Mouse (Mus musculus): ENCODE measurements around the gene Inpp5f. TPM values are rescaled to one million over a fixed set of nuclear protein-coding genes. Genes with fewer than 3 reads are reported as not detected.
A peak's percentile ranks its signal among the peaks of the same experiment; 100 is the strongest.

The Inpp5f gene
- polyA plus RNA-seq, 1 experiment from 2014 or later, result 16.7 TPM

- WGBS (ENCODE audit: insufficient replicate concordance), result 87% methylated on average over 9 of the region's 9 CpGs
- no peaks in the 10 kb centered on the region for H3K27me3 ChIP-seq (ENCODE audit: control insufficient read depth, insufficient read depth, low read length)
- H3K27ac ChIP-seq (ENCODE audit: low read depth, low read length), result 0 out of 2 replicates have a peak overlapping the region, but pooled peaks have one; percentile 29
- H3K4me2 ChIP-seq, result no peak overlapping the region
- no peaks in the 10 kb centered on the region for H3K9me3 ChIP-seq (replicated peaks; ENCODE audit: control insufficient read depth, low read length)
- no peak overlapping the region for H3K4me3 ChIP-seq (ENCODE audit: low read depth, low read length)
- H3K4me1 ChIP-seq (ENCODE audit: control insufficient read depth, insufficient read depth, low read length), result peaks cover 6% of the 10 kb centered on the region
- H3K36me3 ChIP-seq (ENCODE audit: control insufficient read depth, insufficient read depth, low read length), result peaks cover 10% of the 10 kb centered on the region
- no peak for ATAC-seq (replicated peaks; ENCODE audit: insufficient number of reproducible peaks, low FRiP score, low TSS enrichment)
- no peak overlapping the region for H3K9ac ChIP-seq (ENCODE audit: low read depth, low read length)
Observed at GRCm38 (mm10) chr7:128725189-128725588, 114.1 kb downstream of the Inpp5f start.

GRCm38 (mm10) chr7:128726999-128727398, 115.9 kb downstream of the Inpp5f start:
- Histone ChIP-seq H3K4me1 (ENCODE audit: control insufficient read depth, insufficient read depth, low read length) (peaks cover 13% of the 10 kb centered on the region), H3K36me3 (ENCODE audit: control insufficient read depth, insufficient read depth, low read length) (peaks cover 6% of the 10 kb centered on the region), H3K27me3 (ENCODE audit: control insufficient read depth, insufficient read depth, low read length) (no peaks in the 10 kb centered on the region), H3K9ac (ENCODE audit: low read depth, low read length) (no peak overlapping the region), H3K4me3 (ENCODE audit: low read depth, low read length) (no peak overlapping the region), H3K4me2 (no peak overlapping the region), H3K9me3 (replicated peaks; ENCODE audit: control insufficient read depth, low read length) (no peaks in the 10 kb centered on the region), H3K27ac (ENCODE audit: low read depth, low read length) (no peak overlapping the region)
- ATAC-seq (replicated peaks; ENCODE audit: insufficient number of reproducible peaks, low FRiP score, low TSS enrichment), result no peak
- 71% methylated on average over 10 of the region's 10 CpGs for WGBS (ENCODE audit: insufficient replicate concordance)

GRCm38 (mm10) chr7:128727701-128728100, 116.6 kb downstream of the Inpp5f start:
- H3K27me3 ChIP-seq (ENCODE audit: control insufficient read depth, insufficient read depth, low read length), result no peaks in the 10 kb centered on the region
- H3K27ac ChIP-seq (ENCODE audit: low read depth, low read length), result no peak overlapping the region
- H3K4me2 ChIP-seq, result no peak overlapping the region
- H3K4me3 ChIP-seq (ENCODE audit: low read depth, low read length), result no peak overlapping the region
- ATAC-seq (replicated peaks; ENCODE audit: insufficient number of reproducible peaks, low FRiP score, low TSS enrichment), result no peak
- H3K36me3 ChIP-seq (ENCODE audit: control insufficient read depth, insufficient read depth, low read length), result peaks cover 6% of the 10 kb centered on the region
- no peak overlapping the region for H3K9ac ChIP-seq (ENCODE audit: low read depth, low read length)
- H3K9me3 ChIP-seq (replicated peaks; ENCODE audit: control insufficient read depth, low read length), result no peaks in the 10 kb centered on the region
- WGBS (ENCODE audit: insufficient replicate concordance), result 53% methylated on average over 5 of the region's 5 CpGs
- peaks cover 14% of the 10 kb centered on the region for H3K4me1 ChIP-seq (ENCODE audit: control insufficient read depth, insufficient read depth, low read length)

GRCm38 (mm10) chr7:128728738-128729137, 117.6 kb downstream of the Inpp5f start:
- H3K9me3 ChIP-seq (replicated peaks; ENCODE audit: control insufficient read depth, low read length), result no peaks in the 10 kb centered on the region
- no peak for ATAC-seq (replicated peaks; ENCODE audit: insufficient number of reproducible peaks, low FRiP score, low TSS enrichment)
- no peak overlapping the region for H3K9ac ChIP-seq (ENCODE audit: low read depth, low read length)
- no peaks in the 10 kb centered on the region for H3K36me3 ChIP-seq (ENCODE audit: control insufficient read depth, insufficient read depth, low read length)
- no peaks in the 10 kb centered on the region for H3K27me3 ChIP-seq (ENCODE audit: control insufficient read depth, insufficient read depth, low read length)
- H3K4me3 ChIP-seq (ENCODE audit: low read depth, low read length), result no peak overlapping the region
- no peak overlapping the region for H3K27ac ChIP-seq (ENCODE audit: low read depth, low read length)
- H3K4me2 ChIP-seq, result no peak overlapping the region
- WGBS (ENCODE audit: insufficient replicate concordance), result 84% methylated on average over 10 of the region's 10 CpGs
- peaks cover 14% of the 10 kb centered on the region for H3K4me1 ChIP-seq (ENCODE audit: control insufficient read depth, insufficient read depth, low read length)

GRCm38 (mm10) chr7:128731585-128731984, 120.5 kb downstream of the Inpp5f start:
- no peak overlapping the region for H3K4me3 ChIP-seq (ENCODE audit: low read depth, low read length)
- no peak overlapping the region for H3K27ac ChIP-seq (ENCODE audit: low read depth, low read length)
- no peaks in the 10 kb centered on the region for H3K36me3 ChIP-seq (ENCODE audit: control insufficient read depth, insufficient read depth, low read length)

GRCm38 (mm10) chr7:128738041-128738440, 126.9 kb downstream of the Inpp5f start:
- 66% methylated on average over 5 of the region's 5 CpGs for WGBS (ENCODE audit: insufficient replicate concordance)
- Histone ChIP-seq H3K9me3 (replicated peaks; ENCODE audit: control insufficient read depth, low read length) (no peaks in the 10 kb centered on the region), H3K27ac (ENCODE audit: low read depth, low read length) (no peak overlapping the region), H3K4me2 (no peak overlapping the region; the same call in 1 of the 2 replicates), H3K27me3 (ENCODE audit: control insufficient read depth, insufficient read depth, low read length) (no peaks in the 10 kb centered on the region), H3K36me3 (ENCODE audit: control insufficient read depth, insufficient read depth, low read length) (no peaks in the 10 kb centered on the region), H3K4me3 (ENCODE audit: low read depth, low read length) (no peak overlapping the region), H3K9ac (ENCODE audit: low read depth, low read length) (no peak overlapping the region), H3K4me1 (ENCODE audit: control insufficient read depth, insufficient read depth, low read length) (peaks cover 12% of the 10 kb centered on the region)
- ATAC-seq (replicated peaks; ENCODE audit: insufficient number of reproducible peaks, low FRiP score, low TSS enrichment), result no peak

More at GRCm38 (mm10) chr7:128731585-128731984, 120.5 kb downstream of the Inpp5f start:
- Histone ChIP-seq H3K27me3 (ENCODE audit: control insufficient read depth, insufficient read depth, low read length) (no peaks in the 10 kb centered on the region), H3K9ac (ENCODE audit: low read depth, low read length) (no peak overlapping the region), H3K4me2 (no peak overlapping the region), H3K9me3 (replicated peaks; ENCODE audit: control insufficient read depth, low read length) (no peaks in the 10 kb centered on the region), H3K4me1 (ENCODE audit: control insufficient read depth, insufficient read depth, low read length) (peaks cover 7% of the 10 kb centered on the region)
- ATAC-seq (replicated peaks; ENCODE audit: insufficient number of reproducible peaks, low FRiP score, low TSS enrichment), result no peak
- WGBS (ENCODE audit: insufficient replicate concordance), result 49% methylated on average over 2 of the region's 2 CpGs

GRCm38 (mm10) chr7:128739116-128739461, 128.0 kb downstream of the Inpp5f start:
- peak overlapping the region; percentile 94 for H3K4me2 ChIP-seq
- H3K4me1 ChIP-seq (ENCODE audit: control insufficient read depth, insufficient read depth, low read length), result peaks cover 13% of the 10 kb centered on the region
- peak overlapping the region; percentile 97 for H3K4me3 ChIP-seq (ENCODE audit: low read depth, low read length)
- no peaks in the 10 kb centered on the region for H3K27me3 ChIP-seq (ENCODE audit: control insufficient read depth, insufficient read depth, low read length)
- no peak overlapping the region for H3K27ac ChIP-seq (ENCODE audit: low read depth, low read length)
- 2% methylated on average over 15 of the region's 15 CpGs for WGBS (ENCODE audit: insufficient replicate concordance)
- peak overlapping the region; percentile 94 for H3K9ac ChIP-seq (ENCODE audit: low read depth, low read length)
- no peak for ATAC-seq (replicated peaks; ENCODE audit: insufficient number of reproducible peaks, low FRiP score, low TSS enrichment)
- H3K9me3 ChIP-seq (replicated peaks; ENCODE audit: control insufficient read depth, low read length), result no peaks in the 10 kb centered on the region
- no peaks in the 10 kb centered on the region for H3K36me3 ChIP-seq (ENCODE audit: control insufficient read depth, insufficient read depth, low read length)

- Histone ChIP-seq H3K27me3 (ENCODE audit: control insufficient read depth, insufficient read depth, low read length) (no peaks in the 10 kb centered on the region), H3K4me2 (peak overlapping the region; percentile 94), H3K4me3 (ENCODE audit: low read depth, low read length) (peak overlapping the region; percentile 97), H3K9ac (ENCODE audit: low read depth, low read length) (peak overlapping the region; percentile 94), H3K4me1 (ENCODE audit: control insufficient read depth, insufficient read depth, low read length) (peaks cover 15% of the 10 kb centered on the region), H3K27ac (ENCODE audit: low read depth, low read length) (peak overlapping the region; percentile 85), H3K36me3 (ENCODE audit: control insufficient read depth, insufficient read depth, low read length) (no peaks in the 10 kb centered on the region), H3K9me3 (replicated peaks; ENCODE audit: control insufficient read depth, low read length) (no peaks in the 10 kb centered on the region)
- ATAC-seq (replicated peaks; ENCODE audit: insufficient number of reproducible peaks, low FRiP score, low TSS enrichment), result no peak; the same call in 1 of the 2 replicates
- under 1% methylated on average over 77 of the region's 80 CpGs for WGBS (ENCODE audit: insufficient replicate concordance)
Observed at GRCm38 (mm10) chr7:128739462-128740277, 128.5 kb downstream of the Inpp5f start.

- Histone ChIP-seq H3K4me2 (peak within 1 kb of the TSS; percentile 94), H3K36me3 (ENCODE audit: control insufficient read depth, insufficient read depth, low read length) (no peaks in the 10 kb centered on the region), H3K27me3 (ENCODE audit: control insufficient read depth, insufficient read depth, low read length) (no peaks in the 10 kb centered on the region), H3K27ac (ENCODE audit: low read depth, low read length) (peak within 1 kb of the TSS; percentile 85), H3K4me3 (ENCODE audit: low read depth, low read length) (peak within 1 kb of the TSS; percentile 97), H3K9ac (ENCODE audit: low read depth, low read length) (peak within 1 kb of the TSS; percentile 94), H3K9me3 (replicated peaks; ENCODE audit: control insufficient read depth, low read length) (no peaks in the 10 kb centered on the region), H3K4me1 (ENCODE audit: control insufficient read depth, insufficient read depth, low read length) (peaks cover 15% of the 10 kb centered on the region)
- under 1% methylated on average over 32 of the region's 35 CpGs for WGBS (ENCODE audit: insufficient replicate concordance)
- peak; percentile 88 for ATAC-seq (replicated peaks; ENCODE audit: insufficient number of reproducible peaks, low FRiP score, low TSS enrichment)
Observed at GRCm38 (mm10) chr7:128740334-128740733, 129.2 kb downstream of the Inpp5f start, which contains the start of gene Mcmbp. Gene Mcmbp, minus strand, starts transcription at chr7:128740495.

All from heart, embryonic 11.5 days (tissue).